Mouse (Mus musculus) cerebellum, adult 2 months (tissue): ENCODE measurements around the gene Nectin1. TPM values are rescaled to one million over a fixed set of nuclear protein-coding genes. Genes with fewer than 3 reads are reported as not detected.
A peak's percentile ranks its signal among the peaks of the same experiment; 100 is the strongest.

ENCODE experiments used
- DNase-seq, 2 experiments: peaks; one replicate each; pipeline ENCODE4 v3.0.0; 2021
- H3K27ac ChIP-seq: fragments of 200-500 bp; 2 replicates; pipeline ENCODE4 v1.5.1; 2012; ENCODE audit warnings: low read length, control low read depth, inconsistent platforms; ENCODE audit not compliant: insufficient read depth
- H3K27me3 ChIP-seq: fragments of 200-500 bp; 2 replicates; pipeline ENCODE4 v1.6.1; 2012; ENCODE audit warnings: inconsistent platforms, mild to moderate bottlenecking, low read length, moderate library complexity; ENCODE audit not compliant: control insufficient read depth, insufficient read depth
- H3K4me1 ChIP-seq: fragments of 200-500 bp; 2 replicates; pipeline ENCODE4 v1.6.1; 2011; ENCODE audit warnings: low read length; ENCODE audit not compliant: control insufficient read depth, insufficient read depth
- H3K4me3 ChIP-seq: fragments of 200-500 bp; replicated peaks from 2 replicates; pipeline ENCODE3; 2011; ENCODE audit warnings: mild to moderate bottlenecking, low read depth, low read length, control low read depth; ENCODE audit not compliant: insufficient read depth
- CTCF ChIP-seq: fragments of 200-500 bp; IDR thresholded peaks from 2 replicates; pipeline ENCODE4 v1.5.1; 2011; ENCODE audit warnings: low read depth, mild to moderate bottlenecking, control low read depth, low read length, moderate library complexity, borderline replicate concordance; ENCODE audit not compliant: insufficient read depth
- POLR2A ChIP-seq: fragments of 200-500 bp; IDR thresholded peaks from 2 replicates; pipeline ENCODE4 v1.6.1; 2011; ENCODE audit warnings: low read length, control low read depth, borderline replicate concordance; ENCODE audit not compliant: insufficient read depth
- WGBS: fragments of 180-500 bp; shearing (Covaris S2); methylation state at CpG from one replicate; pipeline ENCODE4 v1.1.7; 2018; 5-methylcytosine and 5-hydroxymethylcytosine counted together
- polyA plus RNA-seq: library from polyadenylated mRNA; depleted of rRNA; stranded (reverse); fragments of >200 nt; gene quantifications from 2 replicates; pipeline ENCODE4 v1.2.3, GENCODE M21; 2012

The Nectin1 gene
- polyA plus RNA-seq, 1 experiment: 28.9 TPM

DNA sequence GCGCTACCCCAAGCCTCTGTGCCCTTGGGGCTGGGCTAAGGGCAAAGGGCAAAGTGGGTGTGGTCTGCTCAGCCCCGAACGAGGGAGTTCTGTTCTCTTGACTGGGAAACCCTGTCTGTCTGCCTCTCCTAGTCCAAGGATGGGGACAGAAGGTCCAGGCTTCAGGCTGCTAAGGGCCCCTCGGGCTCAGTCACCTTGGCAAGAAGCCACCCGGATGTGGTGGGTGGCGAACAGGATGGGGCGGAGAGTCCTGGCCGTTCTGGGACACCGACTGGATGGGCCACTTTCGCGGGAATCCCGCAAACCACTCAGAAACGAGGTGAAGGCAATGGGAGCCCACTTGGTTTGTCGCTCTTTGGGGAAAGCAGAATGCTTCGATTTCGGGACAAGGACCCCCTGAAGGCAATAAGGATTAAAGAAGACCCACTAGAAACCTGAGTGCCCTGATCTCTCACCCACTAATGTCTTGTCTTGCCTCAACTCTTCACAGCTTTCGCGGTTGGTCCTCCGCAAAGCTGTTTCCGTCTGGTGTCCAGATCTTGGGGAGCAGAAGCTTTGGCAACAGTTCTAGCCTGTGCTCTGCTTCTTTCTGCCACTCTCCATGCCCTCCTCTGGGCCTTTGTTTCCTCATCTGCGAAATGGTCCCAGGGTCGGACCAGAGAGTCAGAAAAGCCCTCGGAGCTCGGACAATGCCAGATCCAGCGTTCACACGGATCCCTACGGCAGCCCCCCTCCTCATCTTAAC is 710 bp upstream of the Nectin1 start:
- no peak overlapping the region for H3K27ac ChIP-seq
- 6% methylated on average over 27 of the region's 27 CpGs for WGBS
- TF ChIP-seq CTCF (no peak), POLR2A (no peak)
- H3K27me3 ChIP-seq: no peaks in the 10 kb centered on the region
- DNase-seq: peak; percentile 65
- 0 out of 2 replicates have a peak, but pooled peaks cover 13% of the 10 kb centered on the region for H3K4me1 ChIP-seq
- peak overlapping the region; percentile 72 for H3K4me3 ChIP-seq

GRCm38 (mm10) chr9:43744138-43744981 is 576 bp downstream of the Nectin1 start:
- WGBS: under 1% methylated on average over 72 of the region's 77 CpGs
- Histone ChIP-seq H3K27ac (peak overlapping the region; percentile 83), H3K27me3 (no peaks in the 10 kb centered on the region), H3K4me1 (peaks cover 17% of the 10 kb centered on the region; the same call in 1 of the 2 replicates), H3K4me3 (peak overlapping the region; percentile 72)
- TF ChIP-seq CTCF (no peak), POLR2A (no peak)
- DNase-seq: peak; percentile 53 to 62

- Histone ChIP-seq H3K27ac (no peak overlapping the region), H3K4me3 (peak overlapping the region; percentile 72), H3K4me1 (peaks cover 17% of the 10 kb centered on the region; the same call in 1 of the 2 replicates), H3K27me3 (no peaks in the 10 kb centered on the region)
- DNase-seq: peak; percentile 61 to 75
- 1% methylated on average over 43 of the region's 43 CpGs for WGBS
- TF ChIP-seq POLR2A (no peak), CTCF (no peak)
Measured at GRCm38 (mm10) chr9:43745051-43745792, 1.4 kb downstream of the Nectin1 start.

DNA sequence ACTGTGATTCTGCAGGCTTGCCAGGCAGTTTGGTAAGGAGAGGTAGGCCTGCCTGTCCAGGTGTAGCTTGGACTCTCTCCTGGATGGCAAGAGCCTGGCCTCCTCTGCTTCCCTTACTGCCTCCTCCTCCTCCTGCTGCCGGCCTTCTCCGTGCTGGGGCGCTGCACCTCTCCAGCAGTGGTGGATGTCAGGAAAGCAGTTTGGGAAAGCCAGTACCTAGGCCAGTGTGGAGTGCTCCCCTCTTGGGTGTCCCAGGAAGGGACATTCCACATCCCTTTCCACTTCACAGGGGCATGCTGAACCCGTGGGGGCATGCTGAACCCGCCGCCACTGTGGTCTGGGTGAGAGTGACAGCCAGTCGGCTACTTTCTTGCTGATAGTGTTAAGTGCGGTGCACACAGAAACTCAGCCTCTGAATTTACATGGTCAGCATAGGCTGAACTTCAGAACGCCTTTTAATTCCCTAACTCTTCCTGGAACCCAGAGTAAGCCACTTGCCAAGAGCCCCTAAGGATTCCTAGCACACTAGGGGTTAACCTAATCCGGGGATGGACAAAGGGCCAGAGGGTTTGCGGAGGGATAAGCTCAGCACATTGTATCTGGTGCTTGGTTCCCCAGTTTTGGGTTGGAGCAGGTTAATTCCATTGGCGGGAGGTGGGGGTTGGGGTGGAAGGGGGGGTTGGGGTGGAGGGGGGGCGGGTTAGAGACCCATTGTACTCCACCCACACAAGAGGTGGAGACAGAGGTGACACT is 2.3 kb downstream of the Nectin1 start:
- peak in 1 of 2 experiments; percentile 51 for DNase-seq
- WGBS: 53% methylated on average over 13 of the region's 13 CpGs
- Histone ChIP-seq H3K4me3 (peak overlapping the region; percentile 72), H3K27ac (no peak overlapping the region), H3K4me1 (peaks cover 17% of the 10 kb centered on the region; the same call in 1 of the 2 replicates), H3K27me3 (no peaks in the 10 kb centered on the region)
- TF ChIP-seq POLR2A (no peak), CTCF (no peak)

- H3K27me3 ChIP-seq: no peaks in the 10 kb centered on the region
- peaks cover 17% of the 10 kb centered on the region; the same call in 1 of the 2 replicates for H3K4me1 ChIP-seq
- no peak overlapping the region for H3K4me3 ChIP-seq
- no peak overlapping the region for H3K27ac ChIP-seq
- peak; percentile 42 to 43 for DNase-seq
- TF ChIP-seq POLR2A (no peak), CTCF (no peak)
- 19% methylated on average over 9 of the region's 9 CpGs for WGBS
Measured at GRCm38 (mm10) chr9:43747710-43748109, 3.9 kb downstream of the Nectin1 start.

DNA sequence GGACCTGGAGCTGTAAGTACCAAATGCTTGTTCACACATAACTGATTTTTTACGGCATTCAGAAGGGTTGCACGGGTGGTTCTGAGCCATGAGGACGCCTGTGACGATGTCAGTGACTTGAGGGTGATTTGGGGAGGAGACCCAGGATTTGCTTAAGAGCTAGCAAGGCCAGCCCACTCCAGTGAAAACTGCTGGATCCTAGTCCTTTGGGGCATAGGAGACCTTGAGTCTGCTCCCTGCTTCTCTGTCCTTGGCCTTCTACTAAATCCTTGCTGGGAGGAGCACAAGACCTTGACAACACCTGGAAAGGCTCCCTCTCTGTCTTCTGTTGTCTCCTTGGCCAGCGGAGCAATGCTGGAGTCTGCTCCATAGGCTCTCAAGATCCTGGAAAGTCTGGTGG is 4.7 kb downstream of the Nectin1 start:
- DNase-seq: no peak
- H3K27me3 ChIP-seq: no peaks in the 10 kb centered on the region
- no peak for TF ChIP-seq POLR2A
- no peak for TF ChIP-seq CTCF
- WGBS: 86% methylated on average over 5 of the region's 5 CpGs
- no peak overlapping the region for H3K4me3 ChIP-seq
- no peak overlapping the region for H3K27ac ChIP-seq
- peaks cover 17% of the 10 kb centered on the region; the same call in 1 of the 2 replicates for H3K4me1 ChIP-seq
